Mouse (Mus musculus) fibroblast of lung, adult 2 months (primary cell): ENCODE data around the gene Chd1.
"Not testable (repeated sequence)": the region's sequence is repeated elsewhere in the genome, so short reads cannot be mapped to it uniquely, and the experiment has no call there.

Source experiments
- DNase-seq: peaks from one replicate; pipeline ENCODE4 v3.0.0-alpha.2; 2011; ENCODE audit warnings: low read depth

Gene Chd1

DNA sequence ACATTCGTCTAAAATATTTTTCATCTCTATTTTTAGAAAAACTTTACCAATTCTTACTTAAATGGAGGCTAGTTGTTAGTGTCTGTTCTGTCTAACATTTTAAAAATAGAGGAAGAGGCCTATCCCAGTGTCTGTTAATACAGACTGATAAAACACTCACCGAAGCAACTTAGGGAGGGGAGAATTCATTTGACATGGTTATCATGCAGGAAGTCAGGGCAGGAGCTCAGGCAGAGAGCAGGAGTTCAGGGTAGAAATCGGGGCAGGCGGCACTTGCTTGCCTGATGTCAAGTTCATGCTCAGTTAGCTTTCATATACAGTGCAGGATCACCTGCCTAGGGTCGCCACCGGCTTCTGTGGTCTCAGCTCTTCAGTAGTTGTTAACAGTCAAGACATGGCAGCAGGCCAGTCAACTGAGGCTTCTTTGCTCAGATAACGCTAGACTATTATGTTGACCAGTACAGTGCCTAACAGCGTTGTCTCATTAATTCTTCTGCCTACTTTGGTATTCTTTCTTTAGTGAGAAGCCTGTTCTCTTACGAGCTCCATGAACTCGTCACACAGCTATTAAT is 32.7 kb downstream of the Chd1 start:
- DNase-seq = no peak

GRCm38 (mm10) chr17:15741836-15742235 is 37.1 kb downstream of the Chd1 start:
- DNase-seq = no peak

GRCm38 (mm10) chr17:15742953-15743352 is 38.2 kb downstream of the Chd1 start:
- DNase-seq = no peak

DNA sequence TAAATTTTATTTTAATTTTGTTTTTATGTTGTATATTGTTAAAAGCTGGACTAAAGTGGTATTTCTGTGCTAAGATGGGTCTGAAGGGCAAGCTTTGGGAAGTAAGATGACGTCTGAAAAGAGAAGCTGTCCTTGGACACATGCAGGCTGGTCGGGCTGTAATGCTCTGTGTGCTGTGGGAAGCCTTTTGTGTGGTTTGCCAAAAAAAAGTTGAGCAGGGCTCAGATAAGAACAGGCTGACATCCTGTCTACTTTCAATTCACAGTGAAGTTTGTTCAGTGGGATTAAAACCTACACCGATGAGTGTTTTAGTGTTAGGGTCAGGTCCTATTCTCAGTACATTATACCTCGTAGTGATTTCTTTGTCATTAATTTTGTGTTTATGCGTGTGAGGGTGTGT is 38.6 kb downstream of the Chd1 start:
- DNase-seq = no peak

- no peak for DNase-seq
Observed at GRCm38 (mm10) chr17:15746696-15747095, 41.9 kb downstream of the Chd1 start.

- no peak for DNase-seq
Observed at GRCm38 (mm10) chr17:15748022-15748421, 43.3 kb downstream of the Chd1 start.

DNA sequence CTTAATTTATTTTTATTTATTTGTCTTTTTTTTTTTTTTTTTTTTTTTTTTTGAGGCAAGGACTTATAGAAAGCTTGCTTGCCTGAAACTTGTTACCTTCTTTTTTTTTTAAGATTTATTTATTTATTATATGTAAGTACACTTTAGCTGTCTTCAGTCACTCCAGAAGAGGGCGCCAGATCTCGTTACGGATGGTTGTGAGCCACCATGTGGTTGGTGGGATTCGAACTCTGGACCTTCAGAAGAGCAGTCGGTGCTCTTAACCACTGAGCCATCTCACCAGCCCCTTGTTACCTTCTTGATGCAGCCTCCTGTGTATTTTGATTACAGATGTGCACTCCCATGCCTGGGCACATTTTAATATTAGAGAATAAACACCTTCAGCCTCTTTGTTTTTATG is 46.5 kb downstream of the Chd1 start:
- DNase-seq = not testable (repeated sequence)

GRCm38 (mm10) chr17:15761191-15761590 is 56.4 kb downstream of the Chd1 start:
- no peak for DNase-seq

- peak; percentile 49 for DNase-seq
Observed at GRCm38 (mm10) chr17:15769081-15769724, 64.4 kb downstream of the Chd1 start.

DNA sequence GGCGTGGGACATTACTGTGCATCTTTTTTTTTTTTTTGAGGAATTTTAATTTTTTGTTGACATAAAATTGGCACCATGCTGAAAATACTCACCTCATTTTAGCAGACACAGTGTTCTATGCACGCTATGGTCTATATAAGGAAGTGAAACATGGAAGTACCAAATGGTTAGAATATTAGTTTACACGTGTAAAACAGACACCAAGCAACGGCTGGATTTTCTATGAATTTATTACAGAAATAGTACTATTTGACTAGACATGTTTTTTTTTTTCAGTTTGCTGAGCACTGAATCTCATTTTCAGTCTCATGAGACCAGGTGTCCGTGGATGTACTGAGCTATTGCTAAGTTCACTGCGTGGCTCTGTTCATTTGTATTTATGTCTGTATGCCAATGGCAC is 69.2 kb downstream of the Chd1 start:
- DNase-seq = no peak

- no peak for DNase-seq
Observed at GRCm38 (mm10) chr17:15774565-15775215, 69.9 kb downstream of the Chd1 start.

DNA sequence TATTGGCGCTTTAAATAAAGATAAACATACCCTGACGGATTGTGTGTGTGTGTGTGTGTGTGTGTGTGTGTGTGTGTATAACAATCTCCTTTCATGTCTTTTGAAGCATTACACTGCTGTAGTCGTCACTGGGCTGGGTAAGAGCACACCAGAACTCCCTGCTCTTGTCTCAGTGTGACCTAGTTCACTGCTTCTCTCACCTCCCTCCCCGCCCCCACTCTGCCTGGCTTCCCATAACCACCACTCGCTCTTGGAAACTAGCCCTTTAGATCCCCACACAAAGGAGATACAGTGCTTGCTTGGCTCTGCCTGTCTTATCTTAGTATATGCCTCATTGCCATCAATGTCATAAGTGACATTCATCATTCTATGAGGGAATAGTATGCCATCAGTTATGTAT is 71.6 kb downstream of the Chd1 start:
- no peak for DNase-seq

DNA sequence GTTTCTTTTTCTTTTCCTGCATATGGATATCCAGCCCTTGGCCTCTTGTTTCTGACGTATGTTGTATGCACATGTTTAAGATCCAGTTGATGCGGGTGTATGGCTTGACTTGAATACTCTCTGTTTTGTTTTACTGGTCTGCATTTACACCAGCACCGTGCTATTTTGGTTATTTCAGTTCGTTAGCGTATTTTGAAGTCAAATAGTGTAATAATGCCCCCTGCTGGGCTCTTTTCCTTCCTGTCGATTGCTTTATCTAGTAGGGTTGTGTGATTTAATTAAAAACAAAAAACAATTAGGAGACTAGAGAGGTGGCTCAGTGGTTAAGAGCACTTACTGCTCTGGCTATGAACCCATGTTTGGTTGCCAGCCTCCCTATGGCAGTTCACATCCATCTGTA is 73.2 kb downstream of the Chd1 start:
- no peak for DNase-seq

DNA sequence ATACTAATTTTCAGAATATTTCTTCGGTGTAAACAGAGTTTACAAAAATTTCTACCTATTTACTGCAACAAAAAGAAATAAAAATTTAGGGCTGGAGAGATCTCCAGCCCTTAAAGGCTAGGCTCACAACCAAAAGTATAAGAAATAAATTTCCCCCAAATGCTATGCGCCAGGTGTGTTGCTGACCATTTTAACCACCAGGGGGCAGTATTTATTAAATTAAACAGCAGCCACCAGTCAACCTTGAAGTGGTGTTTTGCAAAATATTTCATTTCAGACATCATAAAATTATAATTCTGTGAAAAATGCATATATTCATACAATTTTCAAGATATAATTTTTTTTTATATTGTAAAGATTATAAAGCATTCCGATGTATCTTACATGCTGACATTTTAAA is 82.3 kb downstream of the Chd1 start:
- DNase-seq = no peak

DNA sequence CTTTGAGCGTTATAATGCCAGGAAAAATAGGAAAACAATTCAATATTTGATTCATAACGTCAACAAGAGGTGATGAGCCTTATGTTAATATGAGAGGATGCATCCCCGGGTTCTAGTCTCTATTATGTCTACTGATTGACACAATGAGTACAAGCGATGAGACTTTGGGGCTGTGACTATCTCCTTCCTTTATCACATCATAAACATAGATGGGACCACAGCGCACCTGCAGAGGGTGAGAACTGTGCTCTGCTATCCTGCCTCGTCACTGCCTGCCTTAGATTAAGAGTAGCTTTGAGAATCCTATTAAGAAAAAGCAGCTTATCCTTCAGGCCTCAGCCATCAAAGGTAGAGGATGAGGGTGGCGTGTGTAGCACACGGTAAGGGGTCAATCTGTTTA is 85.9 kb downstream of the Chd1 start:
- no peak for DNase-seq

- DNase-seq = no peak
Observed at GRCm38 (mm10) chr17:15799195-15799793, 94.5 kb downstream of the Chd1 start.

DNA sequence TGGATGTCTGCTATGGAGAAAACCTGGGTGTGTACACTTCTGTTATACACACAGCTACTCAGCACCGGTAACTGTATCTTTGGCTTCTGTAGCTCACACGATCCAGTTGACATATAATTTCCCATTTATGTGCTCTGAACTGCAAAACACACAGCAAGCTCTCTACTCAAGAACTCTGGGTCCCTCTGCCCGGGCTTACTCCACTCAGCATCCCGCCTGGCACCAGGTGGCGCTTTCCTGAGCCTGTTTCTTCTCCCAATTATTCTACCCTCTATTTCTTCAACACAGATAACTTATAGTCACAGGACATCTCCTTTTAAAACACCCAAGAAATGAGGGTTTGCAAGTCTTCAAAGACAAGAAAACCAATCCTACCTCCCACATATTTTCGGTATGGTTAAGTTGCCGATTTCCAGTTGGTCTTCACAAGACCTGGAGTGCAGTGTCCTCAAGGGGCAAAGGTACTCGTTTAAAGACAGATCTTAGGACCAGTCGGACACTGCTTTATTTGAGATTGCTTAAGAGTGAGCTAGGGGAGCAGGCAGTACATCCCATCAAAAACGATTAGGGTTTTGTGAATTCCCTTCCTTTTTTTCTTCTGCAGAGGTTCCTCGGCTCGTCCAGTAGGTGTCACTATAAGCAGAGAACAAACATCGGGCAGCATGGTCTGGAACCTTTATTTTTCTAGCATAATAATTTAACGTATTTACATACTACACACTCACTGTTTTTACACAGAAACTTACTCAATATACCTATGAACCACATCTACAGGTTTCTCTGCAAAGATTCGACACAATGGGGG is 99.4 kb downstream of the Chd1 start:
- no peak for DNase-seq

DNA sequence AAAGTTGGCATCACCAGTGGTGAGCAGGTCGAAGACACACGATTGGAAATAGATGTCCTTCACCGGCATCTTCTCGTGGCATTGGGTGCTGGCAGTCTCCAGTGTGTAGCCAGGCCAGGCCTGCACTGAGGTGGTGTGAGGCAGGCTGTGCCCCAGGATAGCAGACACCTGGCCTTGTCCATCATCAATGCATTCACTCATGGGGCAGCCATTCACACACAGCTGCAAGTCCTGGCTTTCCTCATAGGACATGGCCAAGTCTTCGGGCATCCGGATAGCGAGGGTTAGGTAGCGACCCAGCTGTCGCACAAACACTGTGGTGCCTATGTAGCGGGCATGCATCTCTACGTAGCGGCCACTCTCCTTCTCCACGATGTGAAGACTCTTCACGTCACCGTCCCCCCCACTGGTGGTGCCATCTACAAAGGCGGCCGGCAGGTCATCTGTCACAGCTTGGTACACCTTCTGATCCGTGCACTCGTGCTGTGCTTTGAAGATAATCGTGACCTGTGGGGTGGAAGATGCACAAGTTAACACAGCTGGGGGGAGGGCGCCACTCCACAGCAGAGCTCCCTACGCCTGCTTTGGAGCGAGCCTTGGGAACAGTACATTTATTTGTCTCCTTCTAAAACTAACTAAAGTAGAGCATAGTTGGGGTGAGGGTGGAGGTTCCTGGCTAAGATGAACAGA is 102.7 kb downstream of the Chd1 start:
- no peak for DNase-seq

DNA sequence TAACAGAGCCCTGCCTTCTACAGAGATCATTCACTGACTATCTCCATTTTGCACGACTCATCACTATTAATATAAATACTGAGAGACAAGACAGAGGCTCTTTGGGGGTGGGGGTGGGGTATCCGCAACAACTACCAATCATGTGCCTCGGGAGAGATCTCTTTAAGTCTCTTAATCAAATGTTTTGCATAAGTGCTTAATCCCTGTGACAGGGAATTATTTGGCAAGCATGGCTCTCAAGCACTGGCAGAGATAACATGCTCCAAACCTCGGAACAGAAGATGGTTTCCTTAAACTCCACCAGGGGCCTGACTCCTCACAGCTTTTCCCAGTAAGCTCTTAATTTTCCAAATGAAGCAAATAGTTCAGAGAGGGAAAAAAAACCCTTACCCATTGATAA is 103.2 kb downstream of the Chd1 start:
- no peak for DNase-seq

- peak; percentile 64 for DNase-seq
Observed at GRCm38 (mm10) chr17:15808468-15809374, 104.0 kb downstream of the Chd1 start.

DNA sequence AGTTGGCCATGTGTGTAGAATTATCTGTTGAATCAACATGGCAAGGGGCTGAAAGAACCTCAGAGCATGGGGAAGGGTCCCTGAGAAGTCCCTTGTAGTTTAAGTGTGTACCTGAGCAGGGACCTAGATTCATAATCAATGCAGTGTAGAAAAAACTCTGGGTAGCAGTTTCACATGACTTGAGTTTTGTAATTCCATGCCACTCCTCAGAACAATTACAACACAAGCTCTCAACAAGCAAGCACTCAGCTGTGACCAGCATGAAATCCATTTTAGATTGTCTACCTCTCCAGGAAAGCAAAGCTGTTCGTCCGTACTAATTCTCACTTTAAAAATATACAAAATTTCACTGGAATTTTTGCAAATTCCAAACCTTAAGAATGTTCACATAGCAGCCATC is 105.2 kb downstream of the Chd1 start:
- no peak for DNase-seq
